ENCODE assay signal across 8 mouse cellular contexts in the genomic region with DNA sequence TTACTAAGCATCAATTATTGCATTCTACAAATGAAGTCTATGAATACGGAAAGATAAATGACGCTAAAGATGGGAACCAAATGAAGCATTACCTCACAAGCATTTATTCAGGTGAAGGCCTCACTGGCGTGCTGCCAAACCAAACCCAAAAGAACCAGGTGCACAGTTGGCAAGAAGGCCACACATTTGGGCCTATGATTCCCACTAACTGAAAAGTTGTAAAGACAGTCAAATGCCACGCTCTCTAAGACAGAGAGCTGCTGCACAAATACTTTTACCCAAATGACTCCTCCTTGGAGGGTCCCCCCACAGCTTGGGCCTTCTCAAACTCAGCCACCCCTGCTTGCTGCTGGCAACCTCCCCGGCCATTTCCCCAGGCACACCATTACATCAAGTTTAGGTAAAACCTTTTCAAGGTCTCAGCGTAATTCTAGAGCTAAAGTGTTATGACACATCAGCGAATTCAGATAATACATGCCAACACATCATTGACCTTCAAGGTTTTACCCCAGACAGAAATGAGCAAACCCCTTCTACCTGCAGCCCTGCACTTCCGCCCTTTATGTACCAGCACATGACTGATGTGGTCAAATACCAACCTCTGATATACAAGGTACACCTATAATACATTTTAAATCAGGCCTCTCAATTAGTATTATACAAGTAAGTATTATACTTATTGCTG. TPM values are rescaled to one million over a fixed set of nuclear protein-coding genes. Genes with fewer than 3 reads are reported as not detected.
DNase-seq lines count a peak whose midpoint lies in the region; ATAC-seq and TF ChIP-seq lines count a peak whose summit lies in the region.

No protein-coding gene starts in this region.

- H3ac ChIP-seq in myocyte (ENCODE audit: control insufficient read depth, insufficient read length): peak overlapping the region; percentile 93

- H3K79me2 ChIP-seq in myocyte (ENCODE audit: control insufficient read depth, insufficient read depth): peaks cover 54% of the 10 kb centered on the region

- H3K36me3 ChIP-seq in heart, embryonic 10.5 days: peaks cover 53% of the 10 kb centered on the region
- peaks cover 15% of the 10 kb centered on the region for H3K36me3 ChIP-seq in embryonic facial prominence, embryonic 11.5 days (replicated peaks; ENCODE audit: control insufficient read depth, insufficient read depth, low read depth, low read length)
- H3K36me3 ChIP-seq in kidney, embryonic 14.5 days (ENCODE audit: control insufficient read depth, insufficient read depth, low read length): peaks cover 54% of the 10 kb centered on the region
- peaks cover 48% of the 10 kb centered on the region for H3K36me3 ChIP-seq in myocyte (ENCODE audit: control insufficient read depth, insufficient read depth)

- DNase-seq in heart, embryonic 10.5 days (ENCODE audit: low spot score): no peak
- no peak for DNase-seq in heart, adult 8-10 months (ENCODE audit: low spot score)
- peak; percentile 28 for DNase-seq in CD4-positive, CD25-positive, alpha-beta regulatory T cell, adult 2 months (ENCODE audit: low read depth, low spot score)
- no peak for DNase-seq in embryonic facial prominence, embryonic 11.5 days (ENCODE audit: low spot score)
- no peak for DNase-seq in spleen, adult 18-20 months
- DNase-seq in frontal cortex, postnatal 10 days (ENCODE audit: low spot score in 2 of 2): no peak

- TF ChIP-seq POLR2A in myocyte (IDR thresholded peaks at IDR 0.05; ENCODE audit: insufficient read length, low read depth): peak; percentile 9

- peaks cover 51% of the 10 kb centered on the region for H3K4me1 ChIP-seq in heart, embryonic 10.5 days
- H3K4me1 ChIP-seq in embryonic facial prominence, embryonic 11.5 days (ENCODE audit: control insufficient read depth, insufficient read depth, low read length): no peaks in the 10 kb centered on the region
- H3K4me1 ChIP-seq in kidney, embryonic 14.5 days (ENCODE audit: control insufficient read depth, insufficient read depth, low read length): peaks cover 31% of the 10 kb centered on the region

- 41% methylated on average over 8 of the region's 8 CpGs for WGBS in heart, embryonic 10.5 days
- WGBS in embryonic facial prominence, embryonic 11.5 days: 47% methylated on average over 8 of the region's 8 CpGs
- 44% methylated on average over 8 of the region's 8 CpGs for WGBS in kidney, embryonic 14.5 days

- H3K27me3 ChIP-seq in heart, embryonic 10.5 days (ENCODE audit: insufficient read depth, poor library complexity, severe bottlenecking): no peaks in the 10 kb centered on the region
- H3K27me3 ChIP-seq in embryonic facial prominence, embryonic 11.5 days (ENCODE audit: control insufficient read depth, insufficient read depth, low read length): no peaks in the 10 kb centered on the region
- no peaks in the 10 kb centered on the region for H3K27me3 ChIP-seq in kidney, embryonic 14.5 days (ENCODE audit: control insufficient read depth, insufficient read depth, low read length)
- no peaks in the 10 kb centered on the region for H3K27me3 ChIP-seq in myocyte (ENCODE audit: control insufficient read depth, insufficient read depth, insufficient read length)

- H3K27ac ChIP-seq in heart, embryonic 10.5 days: peak overlapping the region; percentile 99
- no peak overlapping the region for H3K27ac ChIP-seq in embryonic facial prominence, embryonic 11.5 days (replicated peaks; ENCODE audit: low read depth, low read length)
- H3K27ac ChIP-seq in kidney, embryonic 14.5 days (ENCODE audit: low read depth, low read length): peak overlapping the region; percentile 95; the same call in 1 of the 2 replicates

- H3K9ac ChIP-seq in embryonic facial prominence, embryonic 11.5 days (replicated peaks; ENCODE audit: low read length): peak overlapping the region; percentile 98
- H3K9ac ChIP-seq in kidney, embryonic 14.5 days (ENCODE audit: low read depth, low read length): peak overlapping the region; percentile 99

- H3K4me3 ChIP-seq in heart, embryonic 10.5 days: peak overlapping the region; percentile 94
- H3K4me3 ChIP-seq in embryonic facial prominence, embryonic 11.5 days (ENCODE audit: low read depth, low read length): peak overlapping the region; percentile 94
- H3K4me3 ChIP-seq in kidney, embryonic 14.5 days (ENCODE audit: low read length): peak overlapping the region; percentile 93
- peak overlapping the region; percentile 80 for H3K4me3 ChIP-seq in myocyte

- H3K9me3 ChIP-seq in heart, embryonic 10.5 days: no peaks in the 10 kb centered on the region
- H3K9me3 ChIP-seq in embryonic facial prominence, embryonic 11.5 days (replicated peaks; ENCODE audit: control insufficient read depth, low read length): no peaks in the 10 kb centered on the region
- no peaks in the 10 kb centered on the region for H3K9me3 ChIP-seq in kidney, embryonic 14.5 days (ENCODE audit: control insufficient read depth, low read length)

- H3K4me2 ChIP-seq in embryonic facial prominence, embryonic 11.5 days (ENCODE audit: low read depth, low read length): peak overlapping the region; percentile 60
- H3K4me2 ChIP-seq in kidney, embryonic 14.5 days (replicated peaks; ENCODE audit: low read depth, low read length): peak overlapping the region; percentile 86
- H3K4me2 ChIP-seq in myocyte (ENCODE audit: low read depth): peak overlapping the region; percentile 91

- no peak for ATAC-seq in embryonic facial prominence, embryonic 11.5 days (replicated peaks; ENCODE audit: insufficient number of reproducible peaks, low FRiP score, low TSS enrichment, low read depth)
- no peak for ATAC-seq in kidney, embryonic 14.5 days (ENCODE audit: low FRiP score, low TSS enrichment)

TF ChIP-seq in myocyte, 11 proteins besides CTCF, POLR2A, EP300 and RAD21:
- TF ChIP-seq POLR2AphosphoS2 (IDR thresholded peaks at IDR 0.05; ENCODE audit: insufficient read length, low read depth) (peak; percentile 18), MYOG (IDR thresholded peaks at IDR 0.05; ENCODE audit: control insufficient read depth in 1 of 3, insufficient read depth in 1 of 3, insufficient read length in 2 of 3, low read depth in 2 of 3) (no peak)
TF ChIP-seq in myocyte: peak in this region for 1.

RNA-seq across cellular contexts. Expression of a gene that starts 1.5 kb away (rescaled TPM):
- 56.8 and 57.2 TPM in 2 replicates for polyA plus RNA-seq in heart, embryonic 10.5 days (2016; fragmentation: Nextera tagmentation; extraction: Ambion mirVana)
- total RNA-seq in heart, adult 8-10 months (2022): 100 to 1,000 TPM in 2 of 4 experiments, 10 to 100 TPM in 2; 95.0 to 103 (median 99.9) TPM
- polyA plus RNA-seq in embryonic facial prominence, embryonic 11.5 days (2014; fragmentation: Nextera tagmentation; extraction: Ambion mirVana): 44.3 and 48.9 TPM in 2 replicates
- 62.5 and 68.2 TPM in 2 replicates for polyA plus RNA-seq in kidney, embryonic 14.5 days (2014; fragmentation: Nextera tagmentation; extraction: Ambion mirVana)
- polyA plus RNA-seq in myocyte (2012; fragmentation: generic; extraction: Trizol): 70.5 TPM

RNA-seq across cellular contexts. Expression of a gene that starts 5.4 kb away (rescaled TPM):
- 0.09 and 0.11 TPM in 2 replicates for polyA plus RNA-seq in heart, embryonic 10.5 days (2016; fragmentation: Nextera tagmentation; extraction: Ambion mirVana)
- total RNA-seq in heart, adult 8-10 months (2022): under 1 TPM in 1 of 4 experiments, not detected in 3; 0.08 TPM
- polyA plus RNA-seq in embryonic facial prominence, embryonic 11.5 days (2014; fragmentation: Nextera tagmentation; extraction: Ambion mirVana): 0.06 TPM in 1 of 2 replicates, not detected in the other
- polyA plus RNA-seq in kidney, embryonic 14.5 days (2014; fragmentation: Nextera tagmentation; extraction: Ambion mirVana): 0.17 and 0.35 TPM in 2 replicates
- polyA plus RNA-seq in myocyte (2012; fragmentation: generic; extraction: Trizol): 0.02 TPM

RNA-seq across cellular contexts. Expression of a gene that starts 33.1 kb away (rescaled TPM):
- polyA plus RNA-seq in heart, embryonic 10.5 days (2016; fragmentation: Nextera tagmentation; extraction: Ambion mirVana): 91.2 and 141 TPM in 2 replicates
- total RNA-seq in heart, adult 8-10 months (2022): 1,000 to 10,000 TPM; 1,199 to 1,642 (median 1,432) TPM
- polyA plus RNA-seq in embryonic facial prominence, embryonic 11.5 days (2014; fragmentation: Nextera tagmentation; extraction: Ambion mirVana): 51.1 and 55.3 TPM in 2 replicates
- 73.4 and 81.1 TPM in 2 replicates for polyA plus RNA-seq in kidney, embryonic 14.5 days (2014; fragmentation: Nextera tagmentation; extraction: Ambion mirVana)
- 36.8 TPM for polyA plus RNA-seq in myocyte (2012; fragmentation: generic; extraction: Trizol)
